Mouse (Mus musculus) urinary bladder, postnatal 36 days (tissue): ENCODE data around the gene Swap70.

Source experiments
- DNase-seq, 2 experiments: peaks; one replicate each; pipeline ENCODE4 v3.0.0; 2022; ENCODE audit warnings: low spot score in 2 of 2, mixed read lengths in 1 of 2

Swap70 gene

DNA sequence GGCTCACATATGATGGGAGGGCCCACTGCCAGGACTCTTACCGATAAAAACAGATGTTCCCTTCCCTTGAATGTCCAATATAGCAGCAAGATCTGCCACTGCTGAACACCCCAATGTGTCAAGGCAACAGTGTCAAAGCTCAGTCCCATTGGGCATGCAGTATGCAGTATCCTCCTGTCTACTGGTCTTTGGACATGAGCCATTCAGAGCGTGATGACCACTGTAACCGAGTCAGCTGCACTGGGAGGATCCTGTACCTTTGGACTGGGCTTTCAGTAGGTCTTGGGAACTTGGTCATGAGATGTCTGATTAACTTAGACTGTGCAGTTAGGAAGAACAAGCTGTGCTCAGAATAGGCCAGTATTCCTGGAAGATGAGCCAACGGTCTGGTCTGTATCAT lies 84.0 kb downstream of the Swap70 start:
- DNase-seq = no peak

- no peak for DNase-seq
These were observed 84.8 kb downstream of the Swap70 start for GRCm38 (mm10) chr7:110306281-110306680.

- DNase-seq = no peak
These were observed 86.2 kb downstream of the Swap70 start for GRCm38 (mm10) chr7:110307741-110308140.

GRCm38 (mm10) chr7:110309246-110309645 lies 87.7 kb downstream of the Swap70 start:
- DNase-seq = no peak

GRCm38 (mm10) chr7:110313392-110314055 lies 92.0 kb downstream of the Swap70 start:
- no peak for DNase-seq

GRCm38 (mm10) chr7:110314401-110314890 lies 92.9 kb downstream of the Swap70 start:
- peak in 1 of 2 experiments; percentile 19 for DNase-seq

GRCm38 (mm10) chr7:110315352-110315751 lies 93.8 kb downstream of the Swap70 start:
- no peak for DNase-seq

GRCm38 (mm10) chr7:110317412-110317811 lies 95.9 kb downstream of the Swap70 start:
- no peak for DNase-seq

- DNase-seq = no peak
These were observed 97.5 kb downstream of the Swap70 start for GRCm38 (mm10) chr7:110318971-110319519.

DNA sequence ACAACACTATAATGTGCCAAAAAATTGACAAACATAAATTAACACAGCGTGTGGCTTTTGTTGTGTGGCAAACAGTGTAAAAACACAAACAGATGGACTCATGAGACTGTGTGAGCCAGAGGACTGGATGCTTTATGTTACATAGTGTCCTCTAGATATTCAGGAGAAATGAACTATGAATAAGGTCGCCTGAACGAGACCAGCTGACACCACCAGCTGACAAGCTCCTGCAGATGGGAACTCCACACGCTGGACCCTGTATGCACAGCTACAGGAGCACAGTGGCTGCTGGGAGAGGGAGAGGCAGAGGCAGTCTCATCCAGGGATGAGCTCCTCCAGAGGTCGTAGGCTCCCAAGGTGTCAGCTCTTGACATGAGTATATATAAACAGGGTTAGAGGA lies 99.6 kb downstream of the Swap70 start:
- DNase-seq = no peak

GRCm38 (mm10) chr7:110324852-110325251 lies 103.3 kb downstream of the Swap70 start:
- no peak for DNase-seq

- no peak for DNase-seq
These were observed 104.0 kb downstream of the Swap70 start for GRCm38 (mm10) chr7:110325381-110326110.
